Mouse (Mus musculus): Measurements from ENCODE around the gene Gm11627.
"Not testable (repeated sequence)": the region's sequence is repeated elsewhere in the genome, so short reads cannot be mapped to it uniquely, and the experiment has no call there.

Gene Gm11627

GRCm38 (mm10) chr11:102558704-102559103 is 20.6 kb downstream of the Gm11627 start:
- DNase-seq = no peak

DNA sequence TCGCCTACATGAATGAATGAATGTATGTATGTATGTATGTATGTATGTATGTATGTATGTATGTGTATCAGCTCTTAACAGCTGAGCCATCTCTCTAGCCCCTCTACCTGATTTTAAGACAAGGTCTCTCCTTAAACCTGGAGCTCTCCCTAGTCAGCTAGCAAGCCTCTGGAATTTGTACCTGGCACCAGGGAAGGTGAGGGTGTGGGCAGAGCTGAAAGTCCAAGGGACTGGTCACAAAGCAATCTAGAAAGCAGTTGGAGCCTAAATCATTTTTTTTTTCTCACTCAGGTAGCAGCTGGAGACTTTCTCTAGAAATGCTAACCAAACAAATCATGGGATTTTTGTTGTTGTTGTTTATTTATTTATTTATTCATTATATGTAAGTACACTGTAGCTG is 21.9 kb downstream of the Gm11627 start:
- peak; percentile 68 for DNase-seq

DNA sequence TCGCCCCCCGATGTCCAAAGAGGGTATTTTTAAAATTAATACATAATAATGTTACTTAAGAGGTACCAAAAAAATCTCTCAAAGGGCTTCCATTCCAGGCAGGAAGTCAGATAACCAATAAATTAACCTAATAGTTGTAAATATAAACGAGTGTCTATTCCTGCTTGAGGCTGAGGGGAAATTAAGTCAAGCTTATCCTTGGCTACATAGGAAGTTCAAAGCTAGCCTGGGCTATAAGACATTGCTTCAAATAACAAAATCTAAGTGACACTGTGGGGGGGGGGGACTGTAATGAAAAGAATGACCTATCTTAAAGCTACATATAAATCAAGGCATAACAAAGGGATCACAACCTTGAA is 22.6 kb downstream of the Gm11627 start:
- DNase-seq = no peak

DNA sequence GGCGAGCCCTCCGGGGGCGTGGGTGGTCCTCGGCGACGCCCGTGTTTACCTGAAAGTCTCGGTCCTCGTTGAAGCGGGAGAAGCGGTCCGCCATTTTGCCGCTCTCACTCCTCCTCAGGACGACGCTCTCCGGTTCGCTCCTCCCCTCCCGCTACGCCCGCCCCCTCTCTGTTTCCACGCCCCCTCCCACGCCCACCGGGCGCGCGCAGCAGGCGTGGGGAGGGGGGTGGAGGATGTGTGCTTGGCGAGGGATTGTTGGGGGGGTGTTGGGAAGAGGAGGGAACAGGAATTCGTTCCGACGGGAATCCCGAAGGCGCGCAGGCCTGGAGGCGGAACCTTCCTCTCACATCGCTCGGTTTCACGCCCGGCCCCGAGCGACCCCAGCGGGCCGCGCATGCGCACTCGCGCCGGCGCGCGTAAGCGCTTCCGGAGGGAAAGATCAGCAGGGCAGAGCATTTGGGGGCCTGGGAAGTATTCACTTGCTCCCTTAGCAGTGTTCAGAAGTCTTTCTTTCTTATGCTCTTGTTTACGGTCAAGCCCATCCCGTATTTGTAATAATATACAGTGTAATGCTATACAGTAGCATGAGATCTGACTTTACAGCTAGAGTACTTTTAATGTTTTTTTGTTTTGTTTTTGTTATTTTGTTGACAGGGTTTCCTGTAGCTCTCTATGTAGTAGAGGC is 23.1 kb downstream of the Gm11627 start, which contains the start of gene Gpatch8:
Gene Gpatch8, minus strand, starts transcription at position 362 of the 685 bp plus-strand sequence.
- DNase-seq = peak; percentile 97

DNA sequence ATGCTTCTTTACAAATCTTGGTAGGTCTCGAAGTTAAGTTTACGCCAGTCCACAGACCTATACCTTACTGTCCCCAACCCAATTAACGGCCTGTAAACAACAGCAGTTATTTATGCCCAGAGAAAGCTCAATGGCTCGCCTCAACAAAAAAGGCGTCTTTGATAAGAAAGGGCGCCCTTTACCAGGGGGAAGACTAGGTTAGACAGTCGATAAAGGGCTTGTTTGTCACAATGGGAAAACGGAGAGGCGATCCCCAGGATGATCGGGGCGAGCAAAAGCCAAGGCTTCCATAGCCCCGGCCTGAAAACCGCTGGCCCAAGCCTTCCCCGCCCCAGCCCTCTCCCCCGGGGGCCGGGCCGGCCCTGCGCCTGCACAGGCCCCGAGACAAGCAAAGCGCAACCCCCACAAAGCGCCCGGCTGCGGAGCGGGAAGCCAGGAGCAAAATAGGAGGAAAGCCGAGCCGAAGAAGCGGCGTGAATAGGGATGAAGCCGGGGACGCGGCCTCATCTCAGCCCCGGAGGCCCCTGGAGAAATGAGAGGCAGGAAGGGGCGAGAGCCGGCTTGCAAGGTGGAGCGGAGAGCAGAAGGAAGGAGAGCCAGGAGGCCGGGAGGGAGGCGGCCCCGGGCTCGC is 23.7 kb downstream of the Gm11627 start:
- no peak for DNase-seq

- no peak for DNase-seq
Observed at GRCm38 (mm10) chr11:102552051-102552450, 27.2 kb downstream of the Gm11627 start.

GRCm38 (mm10) chr11:102551176-102551575 is 28.1 kb downstream of the Gm11627 start:
- DNase-seq = no peak

- DNase-seq = no peak
Observed at GRCm38 (mm10) chr11:102541471-102541870, 37.8 kb downstream of the Gm11627 start.

DNA sequence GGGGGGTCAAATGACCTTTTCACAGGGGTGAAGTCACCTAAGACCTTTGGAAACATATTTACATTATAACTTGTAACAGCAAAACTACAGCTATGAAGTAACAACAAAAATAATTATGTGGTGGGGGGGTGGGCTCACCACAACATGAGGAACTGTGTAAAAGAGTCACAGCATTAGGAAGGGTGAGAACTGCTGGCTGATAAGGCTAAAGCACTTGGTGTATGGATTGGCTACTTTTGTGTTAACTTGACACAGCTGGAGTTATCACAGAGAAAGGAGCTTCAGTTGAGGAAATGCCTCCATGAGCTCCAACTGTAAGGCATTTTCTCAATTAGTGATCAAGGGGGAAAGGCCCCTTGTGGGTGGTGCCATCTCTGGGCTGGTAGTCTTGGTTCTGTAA is 39.0 kb downstream of the Gm11627 start:
- not testable (repeated sequence) for DNase-seq

DNA sequence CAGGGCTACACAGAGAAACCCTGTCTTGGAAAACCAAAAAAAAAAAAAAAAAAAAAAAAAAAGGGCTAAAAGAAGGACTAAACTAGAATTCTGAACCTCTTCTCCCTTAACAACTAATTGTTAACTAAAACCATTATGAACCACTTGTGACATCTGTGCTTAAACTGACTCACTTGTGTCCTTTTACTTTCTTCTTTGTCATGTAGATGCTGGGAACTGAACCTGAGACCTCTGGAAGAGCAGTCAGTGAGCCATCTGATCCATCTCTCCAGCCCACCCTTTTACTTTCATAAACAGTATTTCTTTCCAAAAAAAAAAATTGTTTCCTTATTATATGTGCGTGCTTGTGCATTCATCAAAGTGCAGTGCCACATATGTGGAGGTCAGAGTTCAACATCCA is 39.6 kb downstream of the Gm11627 start:
- no peak for DNase-seq

DNA sequence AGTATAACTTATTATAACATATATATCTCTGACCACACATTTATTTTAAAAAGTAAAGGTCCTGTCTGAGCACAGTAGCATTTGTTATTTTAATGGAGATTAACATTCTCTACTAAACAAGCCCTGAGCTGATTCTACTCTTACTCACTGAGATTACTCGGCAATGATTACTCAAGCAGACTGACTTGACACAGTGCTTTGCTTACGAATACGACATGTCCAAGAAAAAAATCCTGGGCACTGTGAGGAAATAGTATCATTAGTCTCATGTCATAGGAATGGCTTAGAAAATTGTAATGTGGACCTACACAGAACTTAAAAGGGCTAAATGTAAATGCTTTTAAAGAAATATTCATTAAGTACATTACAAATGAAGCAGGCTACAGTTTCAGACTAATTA is 43.1 kb downstream of the Gm11627 start:
- DNase-seq = no peak

- DNase-seq = no peak
Observed at GRCm38 (mm10) chr11:102534078-102534477, 45.2 kb downstream of the Gm11627 start.

DNA sequence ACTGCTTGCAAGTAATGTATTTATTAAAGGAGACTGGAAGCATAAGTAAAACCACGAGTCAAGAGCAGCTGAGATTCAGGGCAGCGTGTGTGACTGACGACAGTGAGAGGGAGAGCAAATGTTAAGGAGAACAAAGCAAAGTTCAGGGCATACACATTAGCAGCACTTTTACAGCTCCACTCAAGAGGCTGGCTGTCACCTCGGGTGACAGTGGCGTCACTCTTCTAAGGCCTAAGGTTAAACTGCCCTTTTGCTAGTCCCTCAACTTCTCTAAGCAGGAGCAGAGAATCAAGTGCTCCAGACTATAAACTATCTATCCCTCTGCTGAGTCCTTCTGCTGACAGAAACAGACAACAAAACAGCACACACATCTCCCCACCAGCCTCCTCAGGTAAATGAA is 47.8 kb downstream of the Gm11627 start:
- DNase-seq = peak; percentile 24

Measured in kidney, adult 11 months (tissue).